Mouse (Mus musculus): Measurements from ENCODE around the gene Diaph3.

GRCm38 (mm10) chr14:86889070-86889804 is 251.8 kb downstream of the Diaph3 start:
- no peak for TF ChIP-seq GATA1 (IDR thresholded peaks at IDR 0.05; ENCODE audit: low read length)
- no peak for TF ChIP-seq TAL1 (IDR thresholded peaks at IDR 0.05; ENCODE audit: low read length)

Data from erythroblast, embryonic 14.5 days (primary cell).